Mouse (Mus musculus) lung, postnatal 14 days (tissue): ENCODE measurements around the gene Nrap.
"Not testable (repeated sequence)": the region's sequence is repeated elsewhere in the genome, so short reads cannot be mapped to it uniquely, and the experiment has no call there.

ENCODE experiments used
- DNase-seq: peaks from one replicate; pipeline ENCODE4 v3.0.0; 2021

The Nrap gene

GRCm38 (mm10) chr19:56364563-56364962, 25.3 kb downstream of the Nrap start:
- no peak for DNase-seq

- peak; percentile 50 for DNase-seq
Measured at GRCm38 (mm10) chr19:56363721-56364460, 25.9 kb downstream of the Nrap start.

- no peak for DNase-seq
Measured at GRCm38 (mm10) chr19:56358890-56359289, 30.9 kb downstream of the Nrap start.

- DNase-seq: not testable (repeated sequence)
Measured at GRCm38 (mm10) chr19:56357374-56357708, 32.5 kb downstream of the Nrap start.

GRCm38 (mm10) chr19:56356480-56357373, 33.1 kb downstream of the Nrap start:
- DNase-seq: peak; percentile 91

GRCm38 (mm10) chr19:56355201-56355600, 34.6 kb downstream of the Nrap start:
- no peak for DNase-seq

GRCm38 (mm10) chr19:56353689-56354088, 36.1 kb downstream of the Nrap start:
- DNase-seq: no peak

- peak; percentile 21 for DNase-seq
Measured at GRCm38 (mm10) chr19:56349295-56349694, 40.5 kb downstream of the Nrap start.

- DNase-seq: no peak
Measured at GRCm38 (mm10) chr19:56346750-56347149, 43.1 kb downstream of the Nrap start.

GRCm38 (mm10) chr19:56346016-56346415, 43.8 kb downstream of the Nrap start:
- no peak for DNase-seq

GRCm38 (mm10) chr19:56343869-56344563, 45.8 kb downstream of the Nrap start:
- no peak for DNase-seq

GRCm38 (mm10) chr19:56342006-56342405, 47.8 kb downstream of the Nrap start:
- DNase-seq: peak; percentile 37

GRCm38 (mm10) chr19:56336826-56337225, 53.0 kb downstream of the Nrap start:
- DNase-seq: no peak

- DNase-seq: no peak
Measured at GRCm38 (mm10) chr19:56336321-56336720, 53.5 kb downstream of the Nrap start.

GRCm38 (mm10) chr19:56326243-56326855, 63.5 kb downstream of the Nrap start:
- no peak for DNase-seq

- no peak for DNase-seq
Measured at GRCm38 (mm10) chr19:56325676-56326075, 64.2 kb downstream of the Nrap start.

- no peak for DNase-seq
Measured at GRCm38 (mm10) chr19:56321303-56321920, 68.4 kb downstream of the Nrap start.

GRCm38 (mm10) chr19:56320186-56320860, 69.5 kb downstream of the Nrap start:
- DNase-seq: peak; percentile 20

GRCm38 (mm10) chr19:56319629-56320028, 70.2 kb downstream of the Nrap start:
- DNase-seq: no peak

GRCm38 (mm10) chr19:56319219-56319618, 70.6 kb downstream of the Nrap start:
- DNase-seq: no peak

GRCm38 (mm10) chr19:56316531-56316930, 73.3 kb downstream of the Nrap start:
- DNase-seq: no peak

- no peak for DNase-seq
Measured at GRCm38 (mm10) chr19:56300835-56301234, 89.0 kb downstream of the Nrap start.
